Mouse (Mus musculus) CD4-positive, CD25-positive, alpha-beta regulatory T cell, adult 4 months (primary cell): ENCODE results near the gene Acsl1. TPM values are rescaled to one million over a fixed set of nuclear protein-coding genes. Genes with fewer than 3 reads are reported as not detected.
A peak's percentile ranks its signal among the peaks of the same experiment; 100 is the strongest.

Experiments used
- ATAC-seq: one replicate; pipeline ENCODE4 v1.8.0; 2017
- polyA plus RNA-seq, 2 experiments: library from polyadenylated mRNA; unstranded; fragments of 100-300 nt; shearing (Covaris generic); gene quantifications; one replicate each; pipeline ENCODE4 v1.2.1; 2017

Gene Acsl1
- polyA plus RNA-seq, 2 experiments from 2014 or later, result 10.3 to 13.8 TPM

DNA sequence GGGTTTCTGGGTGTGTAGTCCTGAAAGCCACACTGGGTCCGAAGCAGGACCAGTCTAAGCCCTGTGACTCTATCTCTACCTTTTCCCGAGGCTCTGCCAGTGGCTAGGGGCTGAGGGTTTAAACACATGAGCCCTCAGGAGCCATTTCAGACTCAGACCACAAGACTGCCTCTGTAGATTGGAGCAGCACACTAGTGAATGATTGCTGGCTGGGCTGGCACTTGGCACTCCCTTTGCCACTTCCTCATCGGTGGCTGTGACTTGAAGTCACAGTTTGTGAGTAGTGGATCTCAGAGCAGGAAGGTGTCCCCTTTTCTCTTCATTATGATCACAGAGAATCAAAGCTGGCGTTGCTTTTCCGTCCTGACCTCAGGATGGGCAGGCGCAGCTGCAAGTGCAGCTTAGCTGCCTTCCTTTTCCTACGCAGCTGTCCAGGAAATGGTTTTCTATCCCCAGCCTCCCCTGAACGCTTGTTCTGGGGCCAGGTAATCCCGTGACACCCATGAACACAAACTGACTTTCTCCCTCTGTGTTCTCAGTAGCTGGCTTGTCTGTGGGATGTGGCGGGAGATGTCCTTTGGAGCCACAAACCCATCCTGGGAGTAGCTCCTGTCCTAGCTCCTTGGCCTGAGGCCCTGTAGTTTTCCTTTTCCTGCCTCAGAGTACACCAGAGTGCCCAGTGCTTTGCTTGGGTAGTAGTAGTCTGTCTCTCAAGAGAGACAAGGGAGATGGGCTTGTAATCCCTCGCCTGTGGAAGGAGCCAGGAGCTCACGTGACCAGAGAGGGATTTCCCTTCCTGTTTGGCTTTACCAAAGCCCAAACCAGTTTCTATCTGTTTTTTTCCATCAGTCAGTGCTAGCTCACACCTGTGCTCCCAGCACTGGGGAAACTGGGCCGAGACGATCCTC, 37.9 kb downstream of the Acsl1 start:
- no peak for ATAC-seq

- no peak for ATAC-seq
Observed at GRCm38 (mm10) chr8:46509474-46509873, 38.6 kb downstream of the Acsl1 start.

DNA sequence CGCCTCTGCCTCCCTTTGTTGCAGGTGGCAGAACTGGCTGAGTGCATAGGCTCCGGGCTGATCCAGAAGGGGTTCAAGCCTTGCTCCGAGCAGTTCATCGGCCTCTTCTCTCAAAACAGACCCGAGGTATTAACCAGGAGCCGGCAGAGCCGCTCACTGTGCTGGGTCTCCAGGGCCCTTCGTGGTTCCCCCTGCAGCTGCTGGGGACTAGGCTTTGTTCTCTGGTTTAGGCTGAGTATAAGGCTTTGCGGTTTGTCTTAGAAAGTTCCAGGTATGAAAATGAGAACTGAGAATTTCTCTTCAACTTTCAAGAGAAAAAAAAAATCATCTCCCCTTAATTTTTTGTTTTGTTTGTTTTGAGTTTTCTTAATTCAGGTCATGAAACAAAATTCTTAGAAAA, 40.5 kb downstream of the Acsl1 start:
- no peak for ATAC-seq

- peak; percentile 43 for ATAC-seq
Observed at GRCm38 (mm10) chr8:46512538-46512937, 41.7 kb downstream of the Acsl1 start.

DNA sequence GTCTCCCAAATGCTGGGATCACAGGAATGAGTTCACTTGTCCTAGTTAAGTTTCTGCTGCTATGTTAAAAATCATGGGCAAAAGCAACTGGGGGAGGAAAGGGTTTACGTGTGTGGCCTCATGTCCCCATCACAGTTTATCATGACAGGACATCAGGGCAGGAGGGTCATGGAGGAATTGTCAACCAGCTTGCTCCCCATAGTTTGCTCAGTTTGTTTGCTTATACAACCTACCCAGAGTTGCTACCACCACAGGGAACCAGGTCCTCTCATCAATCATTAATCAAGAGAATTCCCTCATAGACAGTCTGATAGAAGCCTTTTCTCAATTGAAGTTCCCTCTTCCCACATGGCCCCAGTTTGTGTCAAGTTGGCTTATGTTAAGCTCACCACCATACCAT, 43.2 kb downstream of the Acsl1 start:
- no peak for ATAC-seq

GRCm38 (mm10) chr8:46520667-46521066, 49.8 kb downstream of the Acsl1 start:
- ATAC-seq, result no peak

- no peak for ATAC-seq
Observed at GRCm38 (mm10) chr8:46526098-46526497, 55.3 kb downstream of the Acsl1 start.

- no peak for ATAC-seq
Observed at GRCm38 (mm10) chr8:46526821-46527220, 56.0 kb downstream of the Acsl1 start.

GRCm38 (mm10) chr8:46529508-46529907, 58.7 kb downstream of the Acsl1 start:
- no peak for ATAC-seq

GRCm38 (mm10) chr8:46530541-46530940, 59.7 kb downstream of the Acsl1 start:
- no peak for ATAC-seq

GRCm38 (mm10) chr8:46533926-46534325, 63.1 kb downstream of the Acsl1 start:
- no peak for ATAC-seq

GRCm38 (mm10) chr8:46539701-46540100, 68.9 kb downstream of the Acsl1 start:
- no peak for ATAC-seq

- ATAC-seq, result no peak
Observed at GRCm38 (mm10) chr8:46543191-46543590, 72.4 kb downstream of the Acsl1 start.

DNA sequence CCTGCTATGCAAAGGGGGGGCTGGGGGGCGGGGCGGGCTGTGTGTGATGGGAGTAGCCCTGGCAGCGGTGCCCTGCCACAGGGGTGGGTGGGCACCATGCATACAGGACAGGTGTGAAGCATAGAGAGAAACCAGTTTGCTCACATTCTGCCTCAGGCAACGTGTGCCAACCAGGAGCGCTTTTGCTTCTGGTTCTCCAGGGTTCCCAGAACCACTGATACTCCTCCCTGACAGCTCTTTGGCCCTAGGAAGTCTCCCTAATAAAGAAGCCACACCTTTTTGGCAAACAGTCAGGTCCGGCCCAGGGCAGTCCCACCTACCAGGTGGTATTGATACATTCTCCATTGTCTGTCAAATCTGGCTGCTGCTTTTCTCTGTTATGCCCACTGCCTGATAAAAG, 72.8 kb downstream of the Acsl1 start:
- no peak for ATAC-seq

- ATAC-seq, result no peak
Observed at GRCm38 (mm10) chr8:46545854-46546253, 75.0 kb downstream of the Acsl1 start.

GRCm38 (mm10) chr8:46546431-46547176, 75.8 kb downstream of the Acsl1 start:
- no peak for ATAC-seq

- no peak for ATAC-seq
Observed at GRCm38 (mm10) chr8:46547245-46547644, 76.4 kb downstream of the Acsl1 start.

- peak; percentile 44 for ATAC-seq
Observed at GRCm38 (mm10) chr8:46550058-46550457, 79.2 kb downstream of the Acsl1 start.

- ATAC-seq, result no peak
Observed at GRCm38 (mm10) chr8:46551029-46551428, 80.2 kb downstream of the Acsl1 start.

- peak; percentile 94 for ATAC-seq
Observed at GRCm38 (mm10) chr8:46551615-46552440, 81.0 kb downstream of the Acsl1 start, which contains the start of gene Cenpu. TSS of gene Cenpu (plus strand) at chr8:46552028.

GRCm38 (mm10) chr8:46552441-46552765, 81.6 kb downstream of the Acsl1 start:
- no peak for ATAC-seq

- ATAC-seq, result no peak
Observed at GRCm38 (mm10) chr8:46559428-46559827, 88.6 kb downstream of the Acsl1 start.

DNA sequence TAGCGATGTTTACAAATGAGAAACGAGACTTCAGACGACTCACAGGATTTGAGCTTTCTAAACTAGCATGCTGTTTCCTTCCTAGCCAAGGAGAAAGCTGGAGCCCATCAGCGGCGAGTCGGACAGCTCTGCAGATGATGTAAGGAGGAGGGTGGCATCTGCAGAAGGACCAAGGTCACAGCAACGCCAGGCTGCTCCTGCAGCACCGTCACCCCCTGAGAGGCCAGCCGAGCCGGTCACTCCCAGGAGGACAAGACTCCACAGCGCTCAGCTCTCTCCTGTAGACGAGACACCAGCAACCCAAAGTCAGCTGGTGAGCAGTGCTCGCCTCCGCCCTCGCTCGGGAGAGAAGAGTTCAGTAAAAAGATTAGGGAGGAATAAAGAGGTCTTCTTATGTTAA, 91.5 kb downstream of the Acsl1 start:
- ATAC-seq, result no peak
